Mouse (Mus musculus) liver, postnatal 0 days (tissue): ENCODE results near the gene Specc1. TPM values are rescaled to one million over a fixed set of nuclear protein-coding genes. Genes with fewer than 3 reads are reported as not detected.

Source experiments
- ATAC-seq: fragments of 200-750 bp; cut with Nextera tagmentation; 2 replicates; pipeline ENCODE4 v1.8.0; 2017; ENCODE audit warnings: mild to moderate bottlenecking, moderate library complexity
- DNase-seq: peaks from one replicate; pipeline ENCODE4 v3.0.0-alpha.2; 2016
- H3K27ac ChIP-seq: fragments of 300-500 bp; sonication (generic); 2 replicates; pipeline ENCODE4 v1.5.1; 2014; ENCODE audit warnings: antibody characterized with exemption, moderate library complexity, mild to moderate bottlenecking, low read depth
- H3K27me3 ChIP-seq: fragments of 300-500 bp; sonication (generic); 2 replicates; pipeline ENCODE4 v1.6.1; 2014; ENCODE audit warnings: low read length, control low read depth, mixed read lengths; ENCODE audit not compliant: insufficient read depth
- H3K36me3 ChIP-seq: fragments of 300-500 bp; sonication (generic); replicated peaks from 2 replicates; pipeline ENCODE4 v1.6.1; 2014; ENCODE audit warnings: mild to moderate bottlenecking, control low read depth, low read length, moderate library complexity, mixed read lengths; ENCODE audit not compliant: insufficient read depth
- H3K4me1 ChIP-seq: fragments of 300-500 bp; sonication (generic); 2 replicates; pipeline ENCODE4 v1.6.1; 2014; ENCODE audit warnings: antibody characterized with exemption, mild to moderate bottlenecking, control low read depth; ENCODE audit not compliant: insufficient read depth
- H3K4me2 ChIP-seq: fragments of 300-500 bp; sonication (generic); 2 replicates; pipeline ENCODE4 v1.6.1; 2014; ENCODE audit warnings: low read depth, mild to moderate bottlenecking, low read length, moderate library complexity, mixed read lengths
- H3K4me3 ChIP-seq: fragments of 300-500 bp; sonication (generic); 2 replicates; pipeline ENCODE4 v1.5.1; 2014; ENCODE audit warnings: low read depth, low read length
- H3K9ac ChIP-seq: fragments of 300-500 bp; sonication (generic); replicated peaks from 2 replicates; pipeline ENCODE4 v1.6.1; 2014; ENCODE audit warnings: mild to moderate bottlenecking, moderate library complexity
- H3K9me3 ChIP-seq: fragments of 300-500 bp; sonication (generic); 2 replicates; pipeline ENCODE4 v1.6.1; 2016; ENCODE audit warnings: mild to moderate bottlenecking, control low read depth, low read length, mixed read lengths
- CTCF ChIP-seq: sonication (generic); IDR thresholded peaks from 2 replicates; pipeline ENCODE4 v1.5.1; 2016; ENCODE audit warnings: antibody characterized with exemption, low read depth
- EP300 ChIP-seq: IDR thresholded peaks from 2 replicates; pipeline ENCODE4 v1.6.1; 2016; ENCODE audit warnings: antibody characterized with exemption, low read depth, mild to moderate bottlenecking
- WGBS: fragments of 180-500 bp; shearing (Covaris S2); extraction: QIAGEN DNeasy Blood & Tissue Kit; methylation state at CpG from one replicate; pipeline ENCODE4 v1.1.7; 2014; ENCODE audit not compliant: insufficient replicate concordance; 5-methylcytosine and 5-hydroxymethylcytosine counted together
- polyA plus RNA-seq: library from polyadenylated mRNA; unstranded; fragments of >200 nt; fragmentation: Nextera tagmentation; extraction: Ambion mirVana; gene quantifications from 2 replicates; pipeline ENCODE4 v1.2.1, GENCODE M21; 2015

The Specc1 gene
- polyA plus RNA-seq, 1 experiment from 2014 or later: 20.7 TPM

DNA sequence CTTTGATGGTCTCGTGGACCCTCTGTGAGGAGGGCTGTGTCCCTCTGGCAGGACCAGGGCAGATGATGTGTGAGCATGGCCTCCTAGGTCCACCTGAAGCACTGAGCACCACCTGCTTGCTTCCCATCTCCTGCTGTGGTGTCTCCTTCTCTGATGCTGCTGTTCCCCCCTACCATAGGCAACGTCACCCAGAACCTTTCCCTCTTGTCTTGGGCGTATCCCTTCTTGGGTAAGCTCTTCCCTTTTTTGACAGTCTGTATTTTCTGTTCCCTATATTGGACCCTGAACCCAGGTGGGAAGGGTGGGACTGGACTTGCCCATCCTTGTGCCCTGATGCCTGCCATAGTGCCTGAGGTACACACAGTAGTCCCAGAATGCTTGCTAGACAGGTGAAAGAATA lies 56.9 kb downstream of the Specc1 start:
- ATAC-seq: no peak
- 85% methylated on average over 3 of the region's 3 CpGs for WGBS
- no peak overlapping the region for H3K4me3 ChIP-seq
- TF ChIP-seq EP300: no peak
- no peak for TF ChIP-seq CTCF
- no peak for DNase-seq
- H3K4me1 ChIP-seq: 0 out of 2 replicates have a peak, but pooled peaks cover 4% of the 10 kb centered on the region
- no peak overlapping the region for H3K4me2 ChIP-seq
- no peaks in the 10 kb centered on the region for H3K36me3 ChIP-seq
- 0 out of 2 replicates have a peak, but pooled peaks cover 2% of the 10 kb centered on the region for H3K27me3 ChIP-seq
- no peak overlapping the region for H3K27ac ChIP-seq
- H3K9ac ChIP-seq: no peak overlapping the region
- no peaks in the 10 kb centered on the region for H3K9me3 ChIP-seq

GRCm38 (mm10) chr11:62015071-62015654 lies 58.6 kb downstream of the Specc1 start:
- Histone ChIP-seq H3K9me3 (no peaks in the 10 kb centered on the region), H3K36me3 (no peaks in the 10 kb centered on the region), H3K27ac (no peak overlapping the region), H3K4me2 (no peak overlapping the region), H3K9ac (no peak overlapping the region), H3K4me1 (0 out of 2 replicates have a peak, but pooled peaks cover 4% of the 10 kb centered on the region), H3K27me3 (0 out of 2 replicates have a peak, but pooled peaks cover 2% of the 10 kb centered on the region), H3K4me3 (no peak overlapping the region)
- ATAC-seq (no peak), DNase-seq (no peak)
- TF ChIP-seq EP300 (no peak), CTCF (no peak)
- WGBS: 80% methylated on average over 13 of the region's 13 CpGs

- no peak for TF ChIP-seq EP300
Observed at GRCm38 (mm10) chr11:62016985-62017384, 60.4 kb downstream of the Specc1 start.

GRCm38 (mm10) chr11:62018315-62019205 lies 62.0 kb downstream of the Specc1 start:
- WGBS: 85% methylated on average over 10 of the region's 10 CpGs
- no peak for ATAC-seq
- Histone ChIP-seq H3K27me3 (0 out of 2 replicates have a peak, but pooled peaks cover 2% of the 10 kb centered on the region), H3K4me1 (no peaks in the 10 kb centered on the region), H3K27ac (no peak overlapping the region), H3K9ac (no peak overlapping the region), H3K4me2 (no peak overlapping the region), H3K36me3 (no peaks in the 10 kb centered on the region), H3K4me3 (no peak overlapping the region), H3K9me3 (no peaks in the 10 kb centered on the region)
- no peak for DNase-seq
- TF ChIP-seq CTCF (no peak), EP300 (no peak)

More at GRCm38 (mm10) chr11:62016985-62017384, 60.4 kb downstream of the Specc1 start:
- H3K9ac ChIP-seq: no peak overlapping the region
- no peak overlapping the region for H3K4me3 ChIP-seq
- no peak for DNase-seq
- H3K36me3 ChIP-seq: no peaks in the 10 kb centered on the region
- H3K4me2 ChIP-seq: no peak overlapping the region
- 0 out of 2 replicates have a peak, but pooled peaks cover 2% of the 10 kb centered on the region for H3K27me3 ChIP-seq
- 50% methylated on average over 2 of the region's 2 CpGs for WGBS
- H3K9me3 ChIP-seq: no peaks in the 10 kb centered on the region
- ATAC-seq: no peak
- H3K4me1 ChIP-seq: 0 out of 2 replicates have a peak, but pooled peaks cover 4% of the 10 kb centered on the region
- H3K27ac ChIP-seq: no peak overlapping the region

DNA sequence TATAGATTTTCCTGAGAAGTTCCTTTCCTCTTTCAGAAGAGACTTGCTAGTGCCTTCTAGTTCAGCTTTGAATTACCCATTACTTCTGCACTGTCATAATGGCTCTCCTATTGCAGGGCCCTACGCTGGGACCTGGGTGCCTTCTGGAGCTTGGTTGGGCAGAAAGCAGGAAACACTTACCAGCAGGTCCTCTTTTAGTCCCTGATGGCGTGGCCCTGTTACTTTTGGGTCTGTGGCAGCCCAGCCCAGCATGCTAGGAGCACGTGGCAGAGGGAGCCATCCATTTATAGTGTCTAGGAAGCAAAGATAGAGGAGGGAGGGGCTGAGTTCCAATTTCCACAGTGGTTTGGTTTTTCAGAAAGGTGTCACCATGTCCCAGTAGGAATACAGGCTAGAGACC lies 63.3 kb downstream of the Specc1 start:
- Histone ChIP-seq H3K9ac (no peak overlapping the region), H3K27ac (no peak overlapping the region), H3K36me3 (no peaks in the 10 kb centered on the region; the same call in 1 of the 2 replicates), H3K9me3 (no peaks in the 10 kb centered on the region), H3K4me3 (no peak overlapping the region), H3K4me1 (no peaks in the 10 kb centered on the region), H3K27me3 (0 out of 2 replicates have a peak, but pooled peaks cover 2% of the 10 kb centered on the region), H3K4me2 (no peak overlapping the region)
- DNase-seq: no peak
- no peak for ATAC-seq
- TF ChIP-seq CTCF: no peak
- 71% methylated on average over 3 of the region's 3 CpGs for WGBS

GRCm38 (mm10) chr11:62020898-62021297 lies 64.3 kb downstream of the Specc1 start:
- H3K9me3 ChIP-seq: no peaks in the 10 kb centered on the region
- 0 out of 2 replicates have a peak, but pooled peaks cover 2% of the 10 kb centered on the region for H3K27me3 ChIP-seq
- no peak overlapping the region for H3K27ac ChIP-seq
- H3K4me1 ChIP-seq: no peaks in the 10 kb centered on the region
- TF ChIP-seq EP300 (no peak), CTCF (no peak)
- DNase-seq: no peak
- H3K4me2 ChIP-seq: no peak overlapping the region
- H3K9ac ChIP-seq: no peak overlapping the region
- 92% methylated on average over 1 of the region's 1 CpGs for WGBS
- ATAC-seq: no peak
- no peaks in the 10 kb centered on the region; the same call in 1 of the 2 replicates for H3K36me3 ChIP-seq
- no peak overlapping the region for H3K4me3 ChIP-seq
